Mouse (Mus musculus) heart, postnatal 4 days (tissue): ENCODE data around the gene Esr2. TPM values are rescaled to one million over a fixed set of nuclear protein-coding genes. Genes with fewer than 3 reads are reported as not detected.
"Not testable (repeated sequence)": the region's sequence is repeated elsewhere in the genome, so short reads cannot be mapped to it uniquely, and the experiment has no call there.

ENCODE experiments used
- DNase-seq: peaks from one replicate; pipeline ENCODE4 v3.0.0; 2021
- total RNA-seq, 2 experiments: library from RNA; stranded (reverse); gene quantifications; 2 replicates each; pipeline ENCODE4 v1.2.3; 2021

Esr2 gene
- total RNA-seq, result under 1 TPM; 0.12 to 0.23 TPM

- peak; percentile 43 for DNase-seq
Observed at GRCm38 (mm10) chr12:76177000-76177863, at the start of gene Esr2. Gene Esr2 (minus strand): TSS chr12:76177259.

DNA sequence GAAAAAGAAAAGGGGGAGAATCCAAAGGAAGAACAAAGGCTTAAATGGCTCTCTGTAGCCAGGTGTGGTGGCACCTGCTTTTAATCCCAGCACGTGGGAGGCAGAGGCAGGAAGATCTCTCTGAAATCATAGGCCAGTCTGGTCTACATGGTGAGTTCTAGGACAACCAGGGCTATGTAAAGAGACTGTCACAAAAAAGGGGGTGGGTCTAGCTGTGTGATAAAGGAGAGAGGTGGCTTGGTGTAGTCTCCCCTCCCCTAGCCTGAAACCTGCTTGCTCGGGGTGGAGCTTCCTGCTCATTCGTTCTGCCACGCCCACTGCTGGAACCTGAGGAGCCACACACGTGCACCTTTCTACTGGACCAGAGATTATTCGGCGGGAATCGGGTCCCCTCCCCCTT is 45.0 kb upstream of the Esr2 start:
- DNase-seq, result not testable (repeated sequence)

GRCm38 (mm10) chr12:76216716-76217115 is 39.7 kb upstream of the Esr2 start:
- no peak for DNase-seq

DNA sequence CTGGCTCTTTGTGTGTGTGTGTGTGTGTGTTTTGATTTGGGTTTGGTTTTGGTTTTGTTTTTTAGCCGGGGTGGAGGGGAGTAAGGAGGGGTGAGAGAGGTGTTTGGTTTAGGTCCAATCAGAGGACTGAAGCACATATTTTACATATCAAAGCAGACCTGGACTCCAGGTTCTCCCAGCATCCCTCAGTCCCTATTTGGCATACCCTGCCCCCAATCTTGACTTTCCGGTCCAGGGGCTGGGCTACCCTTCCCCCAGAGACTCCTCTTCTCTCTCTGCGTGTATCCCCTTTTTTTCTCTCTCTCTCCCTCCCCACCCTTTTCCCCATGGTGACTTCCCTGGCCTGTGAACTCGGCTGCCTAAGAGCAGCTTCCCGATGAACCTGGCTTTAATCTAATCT is 38.1 kb upstream of the Esr2 start:
- DNase-seq, result no peak

GRCm38 (mm10) chr12:76209429-76209974 is 32.4 kb upstream of the Esr2 start:
- no peak for DNase-seq

- no peak for DNase-seq
Observed at GRCm38 (mm10) chr12:76200326-76200725, 23.3 kb upstream of the Esr2 start.

- DNase-seq, result no peak
Observed at GRCm38 (mm10) chr12:76197071-76197470, 20.0 kb upstream of the Esr2 start.

DNA sequence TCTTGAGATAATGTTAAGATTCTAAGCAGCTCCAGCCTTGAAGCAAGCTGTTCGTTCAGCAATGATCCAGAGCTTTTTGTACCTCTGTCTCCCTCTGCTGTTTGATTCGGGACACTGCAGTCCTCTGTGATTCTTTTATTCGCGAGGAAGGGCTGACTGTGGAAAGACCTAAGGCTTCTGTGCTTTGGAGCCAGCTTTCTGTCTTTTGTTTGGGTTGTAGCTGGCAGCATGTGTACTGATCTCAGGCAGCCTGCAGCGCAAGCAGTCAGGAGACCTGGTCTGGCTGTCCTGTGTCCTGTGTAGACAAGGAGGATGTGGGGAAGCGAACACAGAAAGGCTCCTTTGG is 19.6 kb upstream of the Esr2 start:
- peak; percentile 81 for DNase-seq

DNA sequence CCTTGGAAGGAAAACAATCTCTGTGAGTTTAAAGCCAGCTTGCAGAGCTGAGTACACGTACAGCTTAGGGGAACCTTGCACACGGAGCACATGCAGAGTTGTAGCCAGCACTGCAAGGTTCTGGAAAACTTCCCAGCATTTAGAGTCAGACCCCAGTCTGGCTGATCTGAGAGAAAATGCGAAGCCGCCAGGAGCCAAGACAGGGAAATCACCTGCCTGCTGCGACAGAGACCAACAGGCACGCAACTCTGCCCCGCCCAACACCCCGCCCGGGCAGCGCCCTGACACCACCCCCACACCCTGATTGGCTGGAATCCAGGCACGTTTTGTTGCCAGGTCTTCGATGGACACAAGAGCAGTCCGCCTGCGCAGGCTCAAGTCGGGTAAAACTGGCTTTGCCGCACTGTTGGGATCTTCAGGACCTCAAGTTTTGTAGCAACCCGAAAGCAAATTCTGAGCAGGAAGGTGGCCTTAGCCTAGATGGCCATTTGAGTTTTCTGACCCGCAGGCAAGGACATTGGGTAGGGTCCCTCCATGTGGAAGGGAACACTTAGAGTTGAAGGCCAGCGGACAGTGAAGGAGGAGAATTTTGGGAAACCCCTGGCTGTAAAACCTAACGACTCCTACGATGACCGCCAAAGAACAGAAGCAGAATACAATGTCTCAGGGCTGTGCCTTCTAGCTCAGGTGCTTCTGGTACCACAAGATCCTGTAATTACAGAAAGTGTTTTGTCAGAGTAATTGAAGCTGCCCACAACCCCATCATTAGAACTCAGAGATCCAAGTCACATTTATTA is 19.1 kb upstream of the Esr2 start:
- peak; percentile 92 for DNase-seq

- DNase-seq, result no peak
Observed at GRCm38 (mm10) chr12:76194526-76194925, 17.5 kb upstream of the Esr2 start.

- peak; percentile 34 for DNase-seq
Observed at GRCm38 (mm10) chr12:76190940-76191339, 13.9 kb upstream of the Esr2 start.

- peak; percentile 52 for DNase-seq
Observed at GRCm38 (mm10) chr12:76187849-76188248, 10.8 kb upstream of the Esr2 start.

DNA sequence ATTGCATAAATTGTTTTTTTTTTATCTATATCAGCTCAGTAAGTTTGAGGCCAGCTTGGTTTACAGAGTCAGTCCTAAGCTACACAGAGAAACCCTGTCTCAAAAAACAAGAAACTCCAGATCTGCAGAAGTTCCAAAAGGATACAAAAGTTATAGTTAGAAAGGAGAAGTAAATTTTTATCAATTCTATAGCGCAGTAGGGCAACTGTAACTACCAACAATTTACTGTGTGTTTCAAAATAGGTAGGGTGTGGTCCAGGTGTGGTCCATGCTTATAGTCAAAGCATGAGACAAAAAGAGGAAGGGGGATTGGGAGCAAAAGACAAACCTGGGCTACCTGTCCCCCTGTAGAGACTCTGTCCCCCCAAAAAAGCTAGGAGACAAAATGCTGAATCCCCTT is 9.4 kb upstream of the Esr2 start:
- no peak for DNase-seq

DNA sequence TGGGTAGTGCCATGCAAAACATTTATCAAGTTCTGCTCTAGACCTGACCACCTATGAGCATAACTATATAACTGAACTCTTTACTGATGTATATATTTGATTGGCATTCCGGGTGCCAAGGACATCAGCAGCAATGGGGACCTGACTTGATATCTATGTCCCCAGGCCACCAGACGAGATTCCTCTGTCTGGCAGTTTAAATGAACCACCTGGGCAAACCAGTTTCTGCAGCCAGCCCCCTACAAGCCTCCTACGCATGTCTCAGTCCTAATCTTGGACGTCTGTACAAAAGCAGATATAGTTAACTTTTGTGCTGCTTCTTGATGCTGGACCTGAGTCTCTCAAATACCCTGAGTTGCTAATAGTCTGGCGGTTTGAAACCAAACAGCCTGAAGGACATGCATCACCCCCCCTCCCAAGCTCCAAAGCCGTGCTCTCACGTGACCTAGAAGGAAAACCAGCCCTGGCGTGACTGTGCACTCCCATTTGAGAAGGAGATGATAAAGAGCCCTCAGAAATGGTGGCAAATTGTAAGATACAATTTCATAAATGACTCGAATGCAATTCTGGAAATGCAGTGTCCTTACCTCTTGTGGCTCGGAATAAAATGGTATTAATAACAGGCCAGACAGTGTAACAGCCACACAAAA is 8.2 kb upstream of the Esr2 start:
- no peak for DNase-seq

GRCm38 (mm10) chr12:76184271-76184670 is 7.2 kb upstream of the Esr2 start:
- no peak for DNase-seq

DNA sequence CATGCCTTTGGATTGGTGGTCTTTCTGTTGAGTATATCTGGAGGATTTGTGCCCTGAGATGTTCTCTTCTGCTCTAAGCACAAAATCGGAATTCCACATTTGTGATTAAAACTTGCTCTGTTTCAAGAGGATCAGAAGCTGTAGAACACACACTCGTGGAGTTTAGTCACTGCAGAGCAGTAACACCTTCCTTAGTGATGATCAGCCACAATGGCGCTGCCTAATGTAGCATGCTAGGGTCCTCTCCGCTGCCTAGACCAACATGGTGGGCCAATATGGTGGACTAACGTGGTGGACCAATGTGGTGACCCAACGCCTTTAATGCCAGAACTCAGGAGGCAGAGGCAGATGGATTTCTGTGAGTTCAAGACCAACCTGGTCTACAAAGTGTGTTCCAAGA is 5.8 kb upstream of the Esr2 start:
- no peak for DNase-seq

DNA sequence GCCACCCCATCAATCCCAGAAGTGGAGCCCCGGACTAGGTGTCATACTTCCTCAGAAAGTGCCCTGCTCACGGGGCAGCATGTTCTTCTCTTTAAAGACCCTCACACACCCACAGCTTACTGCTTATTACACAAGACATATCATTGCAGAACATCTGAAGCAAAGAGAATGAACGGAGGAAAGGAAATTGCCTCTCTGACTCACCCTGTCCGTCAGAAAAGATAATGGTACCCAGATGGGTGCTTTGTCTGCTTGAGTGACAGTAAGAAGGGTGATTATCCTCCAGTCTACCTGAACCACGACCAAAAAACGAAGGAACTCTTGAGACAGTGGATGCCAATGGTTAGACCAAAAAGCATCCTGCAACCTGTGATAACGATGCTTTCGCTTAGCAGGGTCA is 4.4 kb upstream of the Esr2 start:
- DNase-seq, result no peak

DNA sequence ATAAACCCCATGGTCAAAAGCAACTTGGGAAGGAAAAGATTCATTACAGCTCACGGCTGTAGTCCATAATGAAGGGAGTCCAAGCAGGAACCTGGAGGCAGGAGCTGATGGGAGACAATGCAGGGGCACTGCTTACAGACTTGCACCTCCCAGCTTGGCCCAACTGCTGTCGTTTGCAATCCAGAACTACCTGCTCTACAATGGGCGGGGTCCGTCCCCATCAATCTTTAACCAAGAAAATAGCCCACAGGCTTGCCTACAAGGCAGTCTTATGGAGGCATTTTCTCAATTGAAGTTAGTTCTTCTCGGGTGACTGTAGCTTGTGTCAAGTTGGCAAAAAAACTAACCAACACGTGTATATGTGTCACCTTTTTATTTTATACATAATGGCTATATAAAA is 3.4 kb upstream of the Esr2 start:
- DNase-seq, result no peak

- DNase-seq, result no peak
Observed at GRCm38 (mm10) chr12:76179527-76179926, 2.5 kb upstream of the Esr2 start.

DNA sequence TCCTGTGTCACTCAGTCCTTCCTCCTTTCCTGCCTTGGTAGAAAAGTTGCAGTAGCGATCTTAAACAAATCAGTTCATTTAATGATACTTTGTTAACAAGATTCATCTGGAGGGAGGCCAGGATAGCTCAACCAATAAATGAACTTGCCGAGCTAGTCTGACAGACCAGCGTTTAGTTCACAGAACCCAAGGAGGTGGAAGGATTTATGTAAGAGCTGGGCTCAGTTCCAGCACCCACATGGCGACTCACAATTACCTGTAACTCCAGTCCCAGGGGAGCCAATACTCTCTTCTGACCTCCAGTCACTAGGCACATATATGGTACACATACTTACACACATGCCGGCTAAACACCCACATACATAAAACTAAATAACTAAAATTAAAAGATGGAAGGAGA is 2.0 kb upstream of the Esr2 start:
- no peak for DNase-seq

GRCm38 (mm10) chr12:76177864-76178518 is 932 bp upstream of the Esr2 start:
- peak; percentile 81 for DNase-seq

DNA sequence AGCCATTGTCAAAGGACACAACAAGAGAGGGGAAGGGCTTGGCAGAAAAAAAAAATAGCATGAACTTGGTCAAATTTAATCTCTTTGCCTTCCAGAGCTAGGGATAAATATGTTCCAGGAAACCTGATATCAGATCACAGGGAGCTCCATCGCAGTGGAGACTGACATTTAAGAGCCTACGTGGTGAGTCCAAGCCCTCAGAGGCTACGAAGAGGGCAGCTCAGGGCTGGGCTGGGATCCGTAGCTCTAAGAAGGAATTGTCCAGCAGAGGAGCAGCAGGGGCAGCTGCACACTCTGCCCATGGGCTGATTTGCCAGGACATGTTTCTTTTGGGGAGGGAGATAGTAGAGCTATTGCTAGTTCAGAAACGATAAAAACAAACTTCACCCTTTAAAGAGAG is 11.4 kb downstream of the Esr2 start:
- DNase-seq, result no peak
